Mouse (Mus musculus) right cerebral cortex, postnatal 4 days (tissue): ENCODE results near the gene Zkscan14.
"Not testable (repeated sequence)": the region's sequence is repeated elsewhere in the genome, so short reads cannot be mapped to it uniquely, and the experiment has no call there.

Source experiments
- DNase-seq: peaks from one replicate; pipeline ENCODE4 v3.0.0-alpha.2; 2022

Zkscan14 gene

GRCm38 (mm10) chr5:145201321-145201991 is at the start of gene Zkscan14:
Zkscan14 (minus strand) TSS chr5:145201868.
- DNase-seq: peak; percentile 48

GRCm38 (mm10) chr5:145249520-145249919 is 47.9 kb upstream of the Zkscan14 start:
- no peak for DNase-seq

GRCm38 (mm10) chr5:145234636-145235035 is 33.0 kb upstream of the Zkscan14 start:
- no peak for DNase-seq

GRCm38 (mm10) chr5:145231893-145232411 is 30.3 kb upstream of the Zkscan14 start:
- DNase-seq: no peak

- DNase-seq: peak; percentile 93
Observed at GRCm38 (mm10) chr5:145231367-145231871, 29.8 kb upstream of the Zkscan14 start, which contains the start of gene Zfp655. Zfp655 (plus strand) TSS chr5:145231715.

- no peak for DNase-seq
Observed at GRCm38 (mm10) chr5:145230641-145231040, 29.0 kb upstream of the Zkscan14 start.

GRCm38 (mm10) chr5:145229283-145229682 is 27.6 kb upstream of the Zkscan14 start:
- not testable (repeated sequence) for DNase-seq

- no peak for DNase-seq
Observed at GRCm38 (mm10) chr5:145226453-145226852, 24.8 kb upstream of the Zkscan14 start.

- DNase-seq: no peak
Observed at GRCm38 (mm10) chr5:145223395-145223794, 21.7 kb upstream of the Zkscan14 start.

GRCm38 (mm10) chr5:145222840-145223239 is 21.2 kb upstream of the Zkscan14 start:
- DNase-seq: no peak

GRCm38 (mm10) chr5:145219981-145220380 is 18.3 kb upstream of the Zkscan14 start:
- DNase-seq: no peak

- no peak for DNase-seq
Observed at GRCm38 (mm10) chr5:145218671-145219070, 17.0 kb upstream of the Zkscan14 start.

- DNase-seq: no peak
Observed at GRCm38 (mm10) chr5:145218206-145218605, 16.5 kb upstream of the Zkscan14 start.

- DNase-seq: no peak
Observed at GRCm38 (mm10) chr5:145217746-145218145, 16.1 kb upstream of the Zkscan14 start.

- no peak for DNase-seq
Observed at GRCm38 (mm10) chr5:145214679-145215078, 13.0 kb upstream of the Zkscan14 start.

GRCm38 (mm10) chr5:145213505-145213904 is 11.8 kb upstream of the Zkscan14 start:
- DNase-seq: no peak

- DNase-seq: no peak
Observed at GRCm38 (mm10) chr5:145212216-145212615, 10.5 kb upstream of the Zkscan14 start.

- DNase-seq: no peak
Observed at GRCm38 (mm10) chr5:145211340-145211739, 9.7 kb upstream of the Zkscan14 start.

- not testable (repeated sequence) for DNase-seq
Observed at GRCm38 (mm10) chr5:145208391-145208790, 6.7 kb upstream of the Zkscan14 start.

GRCm38 (mm10) chr5:145207954-145208353 is 6.3 kb upstream of the Zkscan14 start:
- DNase-seq: no peak

- no peak for DNase-seq
Observed at GRCm38 (mm10) chr5:145207385-145207784, 5.7 kb upstream of the Zkscan14 start.

- no peak for DNase-seq
Observed at GRCm38 (mm10) chr5:145205041-145205440, 3.4 kb upstream of the Zkscan14 start.

- peak; percentile 97 for DNase-seq
Observed at GRCm38 (mm10) chr5:145203936-145204691, 2.4 kb upstream of the Zkscan14 start, which contains the start of gene Zkscan5. Zkscan5 (plus strand) TSS chr5:145204562.

GRCm38 (mm10) chr5:145202446-145202845 is 778 bp upstream of the Zkscan14 start:
- no peak for DNase-seq
